Mouse (Mus musculus) G1E (cell line): Measurements from ENCODE around the gene Sptb. TPM values are rescaled to one million over a fixed set of nuclear protein-coding genes. Genes with fewer than 3 reads are reported as not detected.

Experiments used
- ATAC-seq: 2 replicates; pipeline ENCODE4 v1.8.0; 2016; ENCODE audit warnings: mild to moderate bottlenecking; ENCODE audit not compliant: insufficient number of reproducible peaks, poor library complexity, low FRiP score, severe bottlenecking; ENCODE audit errors: extremely low read depth
- DNase-seq: peaks from one replicate; pipeline ENCODE4 v3.0.0; 2012; ENCODE audit warnings: low spot score
- H3K27me3 ChIP-seq: 2 replicates; pipeline ENCODE4 v1.6.1; 2012; ENCODE audit warnings: mild to moderate bottlenecking, low read length, inconsistent platforms; ENCODE audit not compliant: insufficient read depth
- H3K36me3 ChIP-seq: replicated peaks from 2 replicates; pipeline ENCODE3; 2012; ENCODE audit warnings: mild to moderate bottlenecking, inconsistent platforms
- H3K4me1 ChIP-seq: 2 replicates; pipeline ENCODE4 v1.6.1; 2012; ENCODE audit warnings: low read depth, low read length, inconsistent platforms, mixed read lengths; ENCODE audit not compliant: insufficient read depth
- H3K4me3 ChIP-seq: 2 replicates; pipeline ENCODE4 v1.5.1; 2012; ENCODE audit warnings: low read depth, mild to moderate bottlenecking, inconsistent platforms, low read length, moderate library complexity, mixed read lengths
- H3K9me3 ChIP-seq: replicated peaks from 2 replicates; pipeline ENCODE4 v1.6.1; 2012; ENCODE audit warnings: inconsistent platforms
- CTCF ChIP-seq: IDR thresholded peaks from 2 replicates; pipeline ENCODE4 v1.5.1; 2012; ENCODE audit warnings: low read depth, low read length, inconsistent platforms, mixed read lengths
- GATA1 ChIP-seq: IDR thresholded peaks from 2 replicates; pipeline ENCODE4 v1.6.1; 2012; ENCODE audit warnings: borderline replicate concordance, low read length, inconsistent platforms, mixed read lengths
- GATA2 ChIP-seq: IDR thresholded peaks from 2 replicates; pipeline ENCODE4 v1.6.1; 2012; ENCODE audit warnings: low read depth, low read length, inconsistent platforms, borderline replicate concordance
- POLR2AphosphoS5 ChIP-seq: IDR thresholded peaks from 2 replicates; pipeline ENCODE4 v1.6.1; 2012; ENCODE audit warnings: low read depth, low read length, inconsistent platforms; ENCODE audit not compliant: insufficient replicate concordance
- TAL1 ChIP-seq: conservative IDR thresholded peaks from 2 replicates; pipeline ENCODE4 v1.6.1; 2012; ENCODE audit warnings: low read depth, low read length, inconsistent platforms, mixed read lengths
- polyA plus RNA-seq: library from polyadenylated mRNA; stranded (reverse); fragments of >175 nt; gene quantifications from 2 replicates; pipeline ENCODE4 v1.2.3, GENCODE M21; 2012
- total RNA-seq, 2 experiments: library from RNA; stranded (forward) in 1 of 2; stranded (reverse) in 1 of 2; fragments of 200-1000 nt in 1 of 2; fragments of >200 nt in 1 of 2; fragmentation: Nextera tagmentation in 1 of 2; gene quantifications; 2 replicates each; pipeline ENCODE4 v1.2.3; 2014 to 2017

Gene Sptb
- total and polyA plus RNA-seq, 3 experiments = 78.7 to 231 (median 169) TPM

- DNase-seq = no peak
- Histone ChIP-seq H3K27me3 (no peaks in the 10 kb centered on the region), H3K4me3 (peak overlapping the region; percentile 67; the same call in 1 of the 2 replicates), H3K4me1 (peaks cover 95% of the 10 kb centered on the region), H3K9me3 (no peaks in the 10 kb centered on the region), H3K36me3 (peaks cover 49% of the 10 kb centered on the region)
- no peak for ATAC-seq
- TF ChIP-seq POLR2AphosphoS5 (0 out of 2 replicates have a peak, but pooled peaks have one; percentile 50), GATA2 (no peak)
These were observed 33.9 kb downstream of the Sptb start for GRCm38 (mm10) chr12:76676477-76676876.

GRCm38 (mm10) chr12:76675364-76675763, 35.0 kb downstream of the Sptb start:
- Histone ChIP-seq H3K36me3 (peaks cover 47% of the 10 kb centered on the region), H3K27me3 (no peaks in the 10 kb centered on the region), H3K4me3 (peak overlapping the region; percentile 51; the same call in 1 of the 2 replicates), H3K4me1 (peaks cover 95% of the 10 kb centered on the region), H3K9me3 (no peaks in the 10 kb centered on the region)
- no peak for ATAC-seq
- TF ChIP-seq GATA2 (no peak), TAL1 (no peak), POLR2AphosphoS5 (no peak), CTCF (no peak), GATA1 (no peak)
- no peak for DNase-seq

GRCm38 (mm10) chr12:76673794-76674222, 36.5 kb downstream of the Sptb start:
- peak overlapping the region; percentile 13; the same call in 1 of the 2 replicates for H3K4me3 ChIP-seq
- TF ChIP-seq GATA2 (peak; percentile 82; the same call in 1 of the 2 replicates), TAL1 (peak; percentile 98), GATA1 (no peak), CTCF (no peak), POLR2AphosphoS5 (0 out of 2 replicates have a peak, but pooled peaks have one; percentile 35)
- H3K36me3 ChIP-seq = peaks cover 51% of the 10 kb centered on the region
- H3K27me3 ChIP-seq = no peaks in the 10 kb centered on the region
- DNase-seq = peak; percentile 89
- H3K9me3 ChIP-seq = no peaks in the 10 kb centered on the region
- peak; percentile 80 for ATAC-seq
- H3K4me1 ChIP-seq = peaks cover 95% of the 10 kb centered on the region

GRCm38 (mm10) chr12:76672008-76672407, 38.3 kb downstream of the Sptb start:
- no peak for DNase-seq
- TF ChIP-seq TAL1 (no peak), GATA2 (no peak), GATA1 (no peak), POLR2AphosphoS5 (no peak), CTCF (no peak)
- Histone ChIP-seq H3K4me3 (peak overlapping the region; percentile 10; the same call in 1 of the 2 replicates), H3K36me3 (peaks cover 54% of the 10 kb centered on the region), H3K27me3 (no peaks in the 10 kb centered on the region), H3K9me3 (no peaks in the 10 kb centered on the region), H3K4me1 (peaks cover 93% of the 10 kb centered on the region)
- no peak for ATAC-seq

- ATAC-seq = peak; percentile 58
- no peaks in the 10 kb centered on the region for H3K9me3 ChIP-seq
- H3K4me1 ChIP-seq = peaks cover 86% of the 10 kb centered on the region
- H3K27me3 ChIP-seq = no peaks in the 10 kb centered on the region
- DNase-seq = peak; percentile 81
- peak overlapping the region; percentile 60; the same call in 1 of the 2 replicates for H3K4me3 ChIP-seq
- TF ChIP-seq CTCF (no peak), GATA2 (no peak), TAL1 (peak; percentile 99), POLR2AphosphoS5 (0 out of 2 replicates have a peak, but pooled peaks have one; percentile 4), GATA1 (no peak)
- peaks cover 54% of the 10 kb centered on the region for H3K36me3 ChIP-seq
These were observed 39.7 kb downstream of the Sptb start for GRCm38 (mm10) chr12:76670533-76671086.

GRCm38 (mm10) chr12:76669956-76670530, 40.3 kb downstream of the Sptb start:
- Histone ChIP-seq H3K9me3 (no peaks in the 10 kb centered on the region), H3K4me1 (peaks cover 85% of the 10 kb centered on the region), H3K4me3 (peak overlapping the region; percentile 58; the same call in 1 of the 2 replicates), H3K36me3 (peaks cover 55% of the 10 kb centered on the region), H3K27me3 (no peaks in the 10 kb centered on the region)
- TF ChIP-seq GATA1 (no peak), GATA2 (no peak), CTCF (no peak), TAL1 (no peak), POLR2AphosphoS5 (no peak)
- no peak for DNase-seq
- ATAC-seq = no peak
